9 mouse cellular contexts compared by ENCODE assay signal in genomic region chr15:8709578-8709977, GRCm38 (mm10). TPM values are rescaled to one million over a fixed set of nuclear protein-coding genes. Genes with fewer than 3 reads are reported as not detected.
DNase-seq lines count a peak whose midpoint lies in the region; ATAC-seq lines count a peak whose summit lies in the region.
"Had no signal": no experiment of that assay in that cellular context is flagged by ENCODE, and none has a peak within 500 bp of the region (broad histone marks: within the 10 kb centered on the region; RNA-seq: fewer than 3 reads in every experiment).

No protein-coding gene starts in this region.

- peaks cover 20% of the 10 kb centered on the region for H3K4me1 ChIP-seq in embryonic facial prominence, embryonic 15.5 days
- H3K4me1 ChIP-seq in intestine, embryonic 15.5 days (replicated peaks): no peaks in the 10 kb centered on the region
- H3K4me1 ChIP-seq in midbrain, embryonic 15.5 days: peaks cover 11% of the 10 kb centered on the region

- no peaks in the 10 kb centered on the region for H3K9me3 ChIP-seq in embryonic facial prominence, embryonic 15.5 days (replicated peaks)
- no peaks in the 10 kb centered on the region for H3K9me3 ChIP-seq in intestine, embryonic 15.5 days
- no peaks in the 10 kb centered on the region for H3K9me3 ChIP-seq in midbrain, embryonic 15.5 days
- H3K9me3 ChIP-seq: G1E had no signal

- ATAC-seq in embryonic facial prominence, embryonic 15.5 days (ENCODE audit: insufficient number of reproducible peaks, low FRiP score, low TSS enrichment, low read depth): no peak
- peak; percentile 58; the same call in 1 of the 2 replicates for ATAC-seq in intestine, embryonic 15.5 days
- ATAC-seq in midbrain, embryonic 15.5 days (replicated peaks): peak; percentile 77; the same call in 1 of the 2 replicates

- H3K9ac ChIP-seq in embryonic facial prominence, embryonic 15.5 days: no peak overlapping the region
- peak overlapping the region; percentile 40; the same call in 1 of the 2 replicates for H3K9ac ChIP-seq in intestine, embryonic 15.5 days
- H3K9ac ChIP-seq in midbrain, embryonic 15.5 days: peak overlapping the region; percentile 52; the same call in 1 of the 2 replicates

- H3K36me3 ChIP-seq in embryonic facial prominence, embryonic 15.5 days: no peaks in the 10 kb centered on the region
- H3K36me3 ChIP-seq in intestine, embryonic 15.5 days: no peaks in the 10 kb centered on the region
- no peaks in the 10 kb centered on the region for H3K36me3 ChIP-seq in midbrain, embryonic 15.5 days (replicated peaks)
- H3K36me3 ChIP-seq: G1E had no signal

- H3K27ac ChIP-seq in embryonic facial prominence, embryonic 15.5 days (replicated peaks): no peak overlapping the region; the same call in 1 of the 2 replicates
- H3K27ac ChIP-seq in intestine, embryonic 15.5 days: no peak overlapping the region
- no peak overlapping the region for H3K27ac ChIP-seq in midbrain, embryonic 15.5 days

- H3K27me3 ChIP-seq in embryonic facial prominence, embryonic 15.5 days: no peaks in the 10 kb centered on the region
- no peaks in the 10 kb centered on the region; the same call in 1 of the 2 replicates for H3K27me3 ChIP-seq in intestine, embryonic 15.5 days (replicated peaks)
- no peaks in the 10 kb centered on the region; the same call in 1 of the 2 replicates for H3K27me3 ChIP-seq in midbrain, embryonic 15.5 days (replicated peaks)

- intact Hi-C loops in heart, postnatal 25 days (cut with DNase I): no loop called here

- DNase-seq in heart, adult 18-20 months: peak; percentile 11 to 40
- DNase-seq in heart, postnatal 25 days (ENCODE audit: low spot score): no peak
- DNase-seq in NIH3T3 (ENCODE audit: low read depth): peak; percentile 72
- no peak for DNase-seq in thymus, postnatal 0 days (ENCODE audit: low spot score)
- DNase-seq in layer of hippocampus, postnatal 25 days (ENCODE audit: extremely low spot score in 1 of 2, low spot score in 1 of 2): no peak

- peak overlapping the region; percentile 64 for H3K4me3 ChIP-seq in embryonic facial prominence, embryonic 15.5 days (replicated peaks)
- peak overlapping the region; percentile 66 for H3K4me3 ChIP-seq in intestine, embryonic 15.5 days (replicated peaks)
- H3K4me3 ChIP-seq in midbrain, embryonic 15.5 days: peak overlapping the region; percentile 57

- under 1% methylated on average over 11 of the region's 11 CpGs for WGBS in embryonic facial prominence, embryonic 15.5 days
- WGBS in intestine, embryonic 15.5 days: 2% methylated on average over 11 of the region's 11 CpGs
- 2% methylated on average over 11 of the region's 11 CpGs for WGBS in midbrain, embryonic 15.5 days

- peak overlapping the region; percentile 75 for H3K4me2 ChIP-seq in embryonic facial prominence, embryonic 15.5 days (replicated peaks)
- H3K4me2 ChIP-seq in intestine, embryonic 15.5 days (replicated peaks): peak overlapping the region; percentile 94
- peak overlapping the region; percentile 92 for H3K4me2 ChIP-seq in midbrain, embryonic 15.5 days

RNA-seq across cellular contexts. Expression of gene Slc1a3, which starts 1.0 kb away (rescaled TPM):
- 1 to 10 TPM; 1.2 to 3.5 TPM for total RNA-seq in heart, adult 18-20 months (2021)
- 1 to 10 TPM; 1.6 to 1.7 TPM for total RNA-seq in heart, postnatal 25 days (2021)
- polyA plus RNA-seq in embryonic facial prominence, embryonic 15.5 days (2015; fragmentation: Nextera tagmentation; extraction: Ambion mirVana): 34.9 and 38.7 TPM in 2 replicates
- polyA plus RNA-seq in intestine, embryonic 15.5 days (2015; fragmentation: Nextera tagmentation; extraction: Ambion mirVana): 6.5 and 6.8 TPM in 2 replicates
- polyA plus RNA-seq in midbrain, embryonic 15.5 days (2015; fragmentation: Nextera tagmentation; extraction: Ambion mirVana): 100 and 106 TPM in 2 replicates
- 14.5 and 18.0 TPM in 2 replicates for polyA plus RNA-seq in thymus, postnatal 0 days (2015; fragmentation: Nextera tagmentation; extraction: Ambion mirVana)
- total RNA-seq in layer of hippocampus, postnatal 25 days (2021): 100 to 1,000 TPM; 419 to 424 TPM
- polyA plus RNA-seq: G1E had no signal

Comparison
In these comparisons a context has a peak if more than half of its experiments do, and no peak if none do; other contexts are left out.
1. DNase-seq: peak in heart, adult 18-20 months (2 of 2) and NIH3T3 (single experiment); none in heart, postnatal 25 days (single experiment), thymus, postnatal 0 days (single experiment) and layer of hippocampus, postnatal 25 days (0 of 2).
2. Peak in every context shown above with its lines, with median percentiles within 50 percentile points of each other: H3K4me2 ChIP-seq and H3K4me3 ChIP-seq.